Mouse (Mus musculus) kidney, embryonic 16.5 days (tissue): Measurements from ENCODE around the gene Rapgef6. TPM values are rescaled to one million over a fixed set of nuclear protein-coding genes. Genes with fewer than 3 reads are reported as not detected.

Experiments used
- ATAC-seq: fragments of 200-750 bp; cut with Nextera tagmentation; 2 replicates; pipeline ENCODE4 v1.8.0; 2017; ENCODE audit warnings: moderate TSS enrichment; ENCODE audit not compliant: low FRiP score, low TSS enrichment
- H3K27ac ChIP-seq: fragments of 300-500 bp; sonication (generic); 2 replicates; pipeline ENCODE4 v1.5.1; 2014; ENCODE audit warnings: low read length
- H3K27me3 ChIP-seq: fragments of 300-500 bp; sonication (generic); 2 replicates; pipeline ENCODE4 v1.6.1; 2014; ENCODE audit warnings: low read length, control low read depth, mixed read lengths; ENCODE audit not compliant: insufficient read depth
- H3K36me3 ChIP-seq: fragments of 300-500 bp; sonication (generic); 2 replicates; pipeline ENCODE4 v1.6.1; 2014; ENCODE audit warnings: low read length, control low read depth, mixed read lengths; ENCODE audit not compliant: insufficient read depth
- H3K4me1 ChIP-seq: fragments of 300-500 bp; sonication (generic); 2 replicates; pipeline ENCODE4 v1.6.1; 2014; ENCODE audit warnings: low read length, control low read depth, mixed read lengths; ENCODE audit not compliant: insufficient read depth
- H3K4me2 ChIP-seq: fragments of 300-500 bp; sonication (generic); replicated peaks from 2 replicates; pipeline ENCODE4 v1.6.1; 2014; ENCODE audit warnings: low read depth, low read length
- H3K4me3 ChIP-seq: fragments of 300-500 bp; sonication (generic); 2 replicates; pipeline ENCODE4 v1.5.1; 2014; ENCODE audit warnings: mild to moderate bottlenecking, low read length
- H3K9ac ChIP-seq: fragments of 300-500 bp; sonication (generic); replicated peaks from 2 replicates; pipeline ENCODE4 v1.6.1; 2014; ENCODE audit warnings: low read length
- H3K9me3 ChIP-seq: fragments of 300-500 bp; sonication (generic); 2 replicates; pipeline ENCODE4 v1.6.1; 2016; ENCODE audit warnings: low read length, control low read depth
- WGBS: fragments of 180-500 bp; shearing (Covaris S2); extraction: QIAGEN DNeasy Blood & Tissue Kit; methylation state at CpG from one replicate; pipeline ENCODE4 v1.1.7; 2014; 5-methylcytosine and 5-hydroxymethylcytosine counted together
- microRNA-seq: library from miRNA; unstranded; fragments of <30 nt; microRNA quantifications from one replicate; pipeline ENCODE4, GENCODE M21; 2016
- polyA plus RNA-seq: library from polyadenylated mRNA; unstranded; fragments of >200 nt; fragmentation: Nextera tagmentation; extraction: Ambion mirVana; gene quantifications from 2 replicates; pipeline ENCODE4 v1.2.1, GENCODE M21; 2015

The Rapgef6 gene
- polyA plus RNA-seq, 1 experiment from 2014 or later, result 29.4 TPM

DNA sequence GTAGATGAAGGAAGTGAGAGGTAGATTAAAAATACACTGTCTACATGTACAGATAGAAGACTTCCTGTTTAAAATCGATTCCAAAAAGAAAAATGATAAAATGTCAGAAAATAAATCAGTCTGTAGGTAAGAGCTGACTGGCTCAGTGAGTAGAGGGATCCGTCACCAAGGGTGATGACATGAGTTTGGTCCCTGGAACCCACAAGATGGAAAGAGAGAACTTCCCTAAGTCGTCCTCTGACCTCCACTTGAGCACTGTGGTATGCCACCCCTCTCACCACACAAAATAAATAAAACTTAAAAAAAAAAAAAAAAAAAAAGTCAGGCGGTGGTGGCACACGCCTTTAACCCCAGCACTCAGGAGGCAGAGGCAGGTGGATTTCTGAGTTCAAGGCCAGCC is 214.3 kb downstream of the Rapgef6 start:
- no peaks in the 10 kb centered on the region for H3K9me3 ChIP-seq
- no peak overlapping the region for H3K27ac ChIP-seq
- peaks cover 22% of the 10 kb centered on the region for H3K36me3 ChIP-seq
- peaks cover 12% of the 10 kb centered on the region for H3K4me1 ChIP-seq
- ATAC-seq, result no peak
- H3K4me3 ChIP-seq, result no peak overlapping the region
- H3K9ac ChIP-seq, result no peak overlapping the region
- WGBS, result 83% methylated on average over 3 of the region's 5 CpGs
- H3K4me2 ChIP-seq, result no peak overlapping the region
- no peaks in the 10 kb centered on the region for H3K27me3 ChIP-seq

DNA sequence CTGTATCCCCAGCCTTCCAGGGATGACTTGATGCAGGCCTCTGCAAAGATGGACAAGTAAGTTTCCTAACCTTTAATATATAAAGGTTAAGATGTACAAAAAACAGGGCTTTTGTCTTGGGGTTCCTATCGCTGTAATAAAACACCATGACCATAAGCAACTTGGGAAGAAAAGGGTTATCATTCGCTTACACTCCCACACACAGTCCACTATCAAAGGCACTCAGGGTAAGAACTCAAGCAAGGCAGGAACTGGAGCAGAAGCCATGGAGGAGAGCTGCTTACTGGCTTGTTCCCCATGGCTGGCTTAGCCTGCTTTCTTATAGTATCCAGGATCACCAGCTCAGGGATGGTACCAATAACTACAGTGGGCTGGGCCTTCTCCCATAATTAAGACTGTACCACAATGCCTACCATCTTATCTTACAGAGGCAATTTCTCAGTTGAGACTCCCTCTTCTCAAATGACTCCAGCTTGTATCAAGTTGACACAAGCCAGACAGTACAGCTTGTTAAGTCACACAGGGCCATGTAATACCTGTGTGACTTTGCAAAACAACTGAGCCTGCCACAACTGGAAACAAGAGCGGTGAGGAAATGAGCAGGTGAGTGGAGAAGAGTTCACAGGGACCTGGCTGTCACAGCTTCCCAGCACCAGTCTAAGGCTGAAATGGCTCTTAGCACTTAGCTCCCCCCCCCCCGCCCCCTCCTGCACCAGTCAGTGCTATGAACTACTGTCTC is 216.5 kb downstream of the Rapgef6 start:
- H3K9me3 ChIP-seq, result no peaks in the 10 kb centered on the region
- H3K4me1 ChIP-seq, result 0 out of 2 replicates have a peak, but pooled peaks cover 2% of the 10 kb centered on the region
- H3K4me3 ChIP-seq, result no peak overlapping the region
- no peak overlapping the region for H3K9ac ChIP-seq
- WGBS, result 81% methylated on average over 4 of the region's 4 CpGs
- no peaks in the 10 kb centered on the region for H3K27me3 ChIP-seq
- H3K27ac ChIP-seq, result no peak overlapping the region
- ATAC-seq, result 0 out of 2 replicates have a peak, but pooled peaks have one; percentile 35
- no peak overlapping the region for H3K4me2 ChIP-seq
- peaks cover 28% of the 10 kb centered on the region for H3K36me3 ChIP-seq

DNA sequence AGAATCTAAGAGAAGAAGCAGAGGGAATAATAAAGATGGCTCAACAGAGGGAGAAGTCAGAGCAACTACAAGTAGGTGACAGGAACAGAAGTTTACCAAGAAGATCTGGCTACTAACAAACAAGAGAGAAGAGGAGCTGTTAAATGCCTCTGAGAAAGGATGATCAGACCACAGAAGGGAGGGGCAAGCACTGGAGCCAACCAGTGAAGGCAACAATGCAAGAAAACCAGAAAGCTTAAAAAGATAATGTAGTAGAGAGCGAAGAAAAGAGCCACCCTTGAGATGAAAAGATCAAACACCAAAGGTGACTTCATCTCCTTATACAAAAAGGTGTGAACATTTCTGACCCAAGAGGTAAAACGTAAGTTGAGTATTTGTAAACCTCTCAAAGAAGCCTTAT is 218.7 kb downstream of the Rapgef6 start:
- peaks cover 19% of the 10 kb centered on the region for H3K36me3 ChIP-seq
- no peak overlapping the region for H3K9ac ChIP-seq
- no peak for ATAC-seq
- H3K4me3 ChIP-seq, result no peak overlapping the region
- 0 out of 2 replicates have a peak, but pooled peaks cover 2% of the 10 kb centered on the region for H3K4me1 ChIP-seq
- WGBS, result 89% methylated on average over 2 of the region's 2 CpGs
- no peak overlapping the region for H3K4me2 ChIP-seq
- no peaks in the 10 kb centered on the region for H3K27me3 ChIP-seq
- no peak overlapping the region for H3K27ac ChIP-seq
- no peaks in the 10 kb centered on the region for H3K9me3 ChIP-seq

DNA sequence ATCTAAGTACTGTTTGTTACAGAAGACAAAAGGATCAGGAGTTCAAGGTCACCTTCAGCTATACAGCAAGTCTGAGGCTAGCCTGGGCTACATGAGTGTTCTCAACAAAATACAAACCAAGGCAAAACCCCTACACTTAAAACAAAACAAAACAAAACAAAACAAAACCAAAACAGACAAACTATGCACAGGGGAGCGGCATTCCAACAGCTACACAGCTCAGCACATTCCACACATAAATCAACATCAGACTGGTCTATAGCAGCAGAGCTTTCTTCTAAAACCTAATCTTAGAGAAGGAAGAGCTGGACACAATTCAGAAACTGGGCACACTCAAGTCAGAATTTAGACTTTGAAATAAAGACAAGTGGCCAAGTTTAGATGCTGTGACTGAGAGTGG is 221.6 kb downstream of the Rapgef6 start:
- H3K9me3 ChIP-seq, result no peaks in the 10 kb centered on the region
- no peaks in the 10 kb centered on the region for H3K27me3 ChIP-seq
- peaks cover 16% of the 10 kb centered on the region for H3K36me3 ChIP-seq
- H3K4me2 ChIP-seq, result no peak overlapping the region
- no peak overlapping the region for H3K9ac ChIP-seq
- 0 out of 2 replicates have a peak, but pooled peaks cover 2% of the 10 kb centered on the region for H3K4me1 ChIP-seq
- no peak overlapping the region for H3K27ac ChIP-seq
- ATAC-seq, result no peak
- WGBS, result 58% methylated on average over 1 of the region's 1 CpGs
- no peak overlapping the region for H3K4me3 ChIP-seq

Small RNAs within 50 kb of the gene (microRNA-seq; reads per million reads assigned to microRNA genes)
- gene Gm26116, result not detected

Other genes starting within 250 kb of the Rapgef6 start
- gene Acsl6, start 219.0 kb upstream of the Rapgef6 start, polyA plus RNA-seq, result 0.54 and 0.96 TPM in 2 replicates
- not detected in 2 replicates for gene Meikin, start 152.2 kb upstream of the Rapgef6 start, polyA plus RNA-seq
- gene Fnip1, start 84.6 kb upstream of the Rapgef6 start, polyA plus RNA-seq, result 8.9 and 10.0 TPM in 2 replicates